Mouse (Mus musculus): ENCODE measurements around the gene Ipo9. TPM values are rescaled to one million over a fixed set of nuclear protein-coding genes. Genes with fewer than 3 reads are reported as not detected.

The Ipo9 gene
- polyA plus RNA-seq, 1 experiment from 2014 or later, result 182 TPM

DNA sequence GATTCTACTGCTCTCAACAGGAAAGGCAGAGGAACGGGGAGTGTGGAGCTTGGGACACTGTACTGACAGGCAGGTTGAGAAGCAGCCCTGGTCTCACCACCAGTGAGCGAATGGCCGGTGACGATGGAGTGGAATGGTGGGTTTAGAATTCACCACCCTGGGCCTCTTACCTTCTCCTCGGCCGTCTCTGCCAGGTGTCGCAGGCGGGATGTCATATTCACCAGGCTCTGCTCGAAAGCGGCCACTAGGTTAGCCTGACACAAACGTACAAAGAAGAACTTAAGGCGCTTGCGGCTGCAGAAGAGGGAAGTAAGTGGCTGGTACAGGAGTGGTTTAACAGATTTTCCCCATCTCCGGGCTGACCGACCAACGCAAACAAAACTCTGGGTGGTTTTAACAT lies 30.2 kb upstream of the Ipo9 start:
- 93% methylated on average over 16 of the region's 16 CpGs for whole genome bisulfite sequencing
- H3K9me3 ChIP-seq, result no peaks in the 10 kb centered on the region
- DNase-seq (ENCODE audit: low spot score), result no peak
- 0 out of 2 replicates have a peak, but pooled peaks cover 18% of the 10 kb centered on the region for H3K4me1 ChIP-seq
- no peak overlapping the region for H3K27ac ChIP-seq (replicated peaks)
- H3K27me3 ChIP-seq (replicated peaks; ENCODE audit: low read depth, poor library complexity, severe bottlenecking), result no peaks in the 10 kb centered on the region
- peaks cover 96% of the 10 kb centered on the region for H3K36me3 ChIP-seq (replicated peaks)
- H3K4me3 ChIP-seq, result no peak overlapping the region

DNA sequence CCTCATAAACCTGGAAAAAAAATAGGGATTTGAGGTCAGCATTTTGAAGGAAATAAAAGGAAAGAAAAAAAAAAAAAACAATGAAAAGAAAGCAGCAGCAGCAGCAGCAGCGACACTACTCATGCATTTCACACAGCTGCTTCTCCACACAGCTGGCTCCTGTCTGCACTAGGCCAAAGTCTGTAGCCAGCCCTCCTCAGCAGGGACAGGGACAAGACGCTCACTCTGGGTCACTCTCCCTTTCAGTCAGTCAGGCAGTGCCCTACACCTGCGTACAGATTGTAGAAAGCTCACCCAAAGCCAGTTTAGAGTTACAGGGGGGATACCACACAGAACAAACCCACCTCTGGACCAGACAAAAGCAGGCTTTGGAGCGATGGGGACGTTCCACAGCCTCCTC lies 27.6 kb upstream of the Ipo9 start:
- WGBS, result 92% methylated on average over 5 of the region's 5 CpGs
- peaks cover 96% of the 10 kb centered on the region for H3K36me3 ChIP-seq (replicated peaks)
- no peaks in the 10 kb centered on the region for H3K9me3 ChIP-seq
- H3K4me3 ChIP-seq, result no peak overlapping the region
- no peaks in the 10 kb centered on the region for H3K27me3 ChIP-seq (replicated peaks; ENCODE audit: low read depth, poor library complexity, severe bottlenecking)
- no peak for DNase-seq (ENCODE audit: low spot score)
- H3K4me1 ChIP-seq, result 0 out of 2 replicates have a peak, but pooled peaks cover 10% of the 10 kb centered on the region
- no peak overlapping the region for H3K27ac ChIP-seq (replicated peaks)

- H3K4me1 ChIP-seq, result no peaks in the 10 kb centered on the region
- 79% methylated on average over 10 of the region's 10 CpGs for WGBS
- no peaks in the 10 kb centered on the region for H3K9me3 ChIP-seq
- peak; percentile 43 for DNase-seq (ENCODE audit: low spot score)
- peaks cover 94% of the 10 kb centered on the region for H3K36me3 ChIP-seq (replicated peaks)
- H3K4me3 ChIP-seq, result no peak overlapping the region
- H3K27ac ChIP-seq (replicated peaks), result no peak overlapping the region
- H3K27me3 ChIP-seq (replicated peaks; ENCODE audit: low read depth, poor library complexity, severe bottlenecking), result no peaks in the 10 kb centered on the region
Measured at GRCm38 (mm10) chr1:135452259-135452658, 22.0 kb upstream of the Ipo9 start.

GRCm38 (mm10) chr1:135451419-135451818 lies 21.1 kb upstream of the Ipo9 start:
- no peaks in the 10 kb centered on the region for H3K4me1 ChIP-seq
- H3K27ac ChIP-seq (replicated peaks), result no peak overlapping the region
- no peak for DNase-seq (ENCODE audit: low spot score)
- H3K9me3 ChIP-seq, result no peaks in the 10 kb centered on the region
- H3K27me3 ChIP-seq (replicated peaks; ENCODE audit: low read depth, poor library complexity, severe bottlenecking), result no peaks in the 10 kb centered on the region
- H3K36me3 ChIP-seq (replicated peaks), result peaks cover 91% of the 10 kb centered on the region
- 88% methylated on average over 2 of the region's 2 CpGs for WGBS
- no peak overlapping the region for H3K4me3 ChIP-seq

DNA sequence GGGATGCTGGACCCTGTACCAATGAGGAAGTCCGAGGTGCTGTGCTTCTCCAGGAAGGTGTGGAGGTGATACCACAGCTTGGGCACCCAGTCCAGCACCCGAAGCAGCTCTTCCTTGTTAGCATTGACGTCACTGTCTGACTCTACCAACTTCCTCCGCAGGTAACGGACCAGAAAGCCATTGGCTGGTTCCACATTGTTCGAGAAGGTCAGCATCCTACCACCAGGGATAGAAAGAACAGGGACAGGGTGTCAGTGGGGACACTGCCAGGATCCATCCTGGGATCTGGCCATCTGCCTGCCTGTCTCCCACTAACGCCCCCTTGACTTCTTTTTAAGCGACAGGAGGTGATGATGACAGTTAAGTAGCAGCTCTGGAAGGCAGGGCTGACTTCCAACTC lies 19.6 kb upstream of the Ipo9 start:
- no peak overlapping the region for H3K27ac ChIP-seq (replicated peaks)
- H3K36me3 ChIP-seq (replicated peaks), result peaks cover 91% of the 10 kb centered on the region
- H3K9me3 ChIP-seq, result no peaks in the 10 kb centered on the region
- H3K27me3 ChIP-seq (replicated peaks; ENCODE audit: low read depth, poor library complexity, severe bottlenecking), result no peaks in the 10 kb centered on the region
- DNase-seq (ENCODE audit: low spot score), result no peak
- H3K4me1 ChIP-seq, result no peaks in the 10 kb centered on the region
- WGBS, result 90% methylated on average over 8 of the region's 8 CpGs
- no peak overlapping the region for H3K4me3 ChIP-seq

GRCm38 (mm10) chr1:135448940-135449339 lies 18.6 kb upstream of the Ipo9 start:
- Histone ChIP-seq H3K36me3 (replicated peaks) (peaks cover 91% of the 10 kb centered on the region), H3K27ac (replicated peaks) (no peak overlapping the region), H3K4me1 (no peaks in the 10 kb centered on the region), H3K27me3 (replicated peaks; ENCODE audit: low read depth, poor library complexity, severe bottlenecking) (no peaks in the 10 kb centered on the region), H3K9me3 (no peaks in the 10 kb centered on the region), H3K4me3 (no peak overlapping the region)
- DNase-seq (ENCODE audit: low spot score), result no peak
- WGBS, result 96% methylated on average over 5 of the region's 5 CpGs

DNA sequence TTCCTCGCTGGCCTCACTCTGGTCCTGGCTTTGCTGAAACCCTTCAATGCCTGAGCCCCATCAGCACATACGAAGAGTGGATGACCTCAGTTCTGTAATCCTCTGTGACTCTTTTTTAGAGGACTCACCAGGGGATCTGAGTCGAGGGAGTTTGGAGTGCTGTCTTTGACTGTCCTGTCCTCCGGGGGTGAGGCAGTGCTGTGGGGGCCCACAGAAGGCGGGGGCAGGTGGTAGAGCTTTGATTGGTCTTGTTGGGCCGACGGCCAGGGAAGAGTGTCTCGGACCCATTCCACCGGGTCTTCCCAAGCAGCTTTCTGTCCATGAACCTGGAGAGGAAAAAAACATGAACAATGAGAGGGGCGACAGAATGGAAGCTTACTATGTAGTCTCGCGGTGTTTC lies 13.2 kb upstream of the Ipo9 start:
- 93% methylated on average over 12 of the region's 12 CpGs for WGBS
- no peaks in the 10 kb centered on the region for H3K27me3 ChIP-seq (replicated peaks; ENCODE audit: low read depth, poor library complexity, severe bottlenecking)
- H3K27ac ChIP-seq (replicated peaks), result no peak overlapping the region
- no peaks in the 10 kb centered on the region for H3K4me1 ChIP-seq
- no peaks in the 10 kb centered on the region for H3K9me3 ChIP-seq
- no peak overlapping the region for H3K4me3 ChIP-seq
- DNase-seq (ENCODE audit: low spot score), result no peak
- peaks cover 91% of the 10 kb centered on the region for H3K36me3 ChIP-seq (replicated peaks)

- H3K36me3 ChIP-seq (replicated peaks), result peaks cover 86% of the 10 kb centered on the region
- H3K4me3 ChIP-seq, result no peak overlapping the region
- WGBS, result 97% methylated on average over 3 of the region's 3 CpGs
- H3K4me1 ChIP-seq, result no peaks in the 10 kb centered on the region
- no peak overlapping the region for H3K27ac ChIP-seq (replicated peaks)
- H3K9me3 ChIP-seq, result no peaks in the 10 kb centered on the region
- H3K27me3 ChIP-seq (replicated peaks; ENCODE audit: low read depth, poor library complexity, severe bottlenecking), result no peaks in the 10 kb centered on the region
- DNase-seq (ENCODE audit: low spot score), result no peak
Measured at GRCm38 (mm10) chr1:135441861-135442260, 11.6 kb upstream of the Ipo9 start.

DNA sequence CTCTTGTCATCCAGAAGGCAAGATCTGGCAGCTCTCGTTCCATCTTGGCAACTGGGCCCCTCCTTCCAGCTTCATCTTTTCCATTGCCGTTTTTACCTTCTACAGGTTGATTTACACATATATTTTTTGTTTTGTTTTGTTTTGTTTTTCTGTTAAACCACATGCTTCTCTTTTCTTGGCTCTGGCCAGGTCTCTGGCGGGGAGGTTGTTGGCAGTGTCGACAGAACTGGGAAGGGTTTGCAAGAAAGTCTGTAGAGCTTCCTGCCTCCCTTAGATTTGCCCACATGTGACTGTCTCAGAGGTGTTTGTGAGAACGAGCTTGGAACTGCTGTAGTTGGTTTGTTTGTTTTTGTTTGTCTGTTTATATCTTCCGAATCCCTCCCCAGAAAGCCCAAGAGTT lies 10.7 kb upstream of the Ipo9 start:
- Histone ChIP-seq H3K36me3 (replicated peaks) (peaks cover 79% of the 10 kb centered on the region), H3K4me3 (no peak overlapping the region), H3K4me1 (no peaks in the 10 kb centered on the region), H3K27me3 (replicated peaks; ENCODE audit: low read depth, poor library complexity, severe bottlenecking) (no peaks in the 10 kb centered on the region), H3K9me3 (no peaks in the 10 kb centered on the region), H3K27ac (replicated peaks) (no peak overlapping the region)
- DNase-seq (ENCODE audit: low spot score), result no peak
- 92% methylated on average over 6 of the region's 6 CpGs for WGBS

- Histone ChIP-seq H3K4me1 (peaks cover 4% of the 10 kb centered on the region; the same call in 1 of the 2 replicates), H3K9me3 (no peaks in the 10 kb centered on the region), H3K27me3 (replicated peaks; ENCODE audit: low read depth, poor library complexity, severe bottlenecking) (no peaks in the 10 kb centered on the region), H3K4me3 (no peak overlapping the region), H3K36me3 (replicated peaks) (peaks cover 57% of the 10 kb centered on the region), H3K27ac (replicated peaks) (no peak overlapping the region)
- no peak for DNase-seq (ENCODE audit: low spot score)
- 95% methylated on average over 6 of the region's 6 CpGs for WGBS
Measured at GRCm38 (mm10) chr1:135438801-135439200, 8.5 kb upstream of the Ipo9 start.

- no peaks in the 10 kb centered on the region for H3K27me3 ChIP-seq (replicated peaks; ENCODE audit: low read depth, poor library complexity, severe bottlenecking)
Measured at GRCm38 (mm10) chr1:135435823-135436222, 5.5 kb upstream of the Ipo9 start.

DNA sequence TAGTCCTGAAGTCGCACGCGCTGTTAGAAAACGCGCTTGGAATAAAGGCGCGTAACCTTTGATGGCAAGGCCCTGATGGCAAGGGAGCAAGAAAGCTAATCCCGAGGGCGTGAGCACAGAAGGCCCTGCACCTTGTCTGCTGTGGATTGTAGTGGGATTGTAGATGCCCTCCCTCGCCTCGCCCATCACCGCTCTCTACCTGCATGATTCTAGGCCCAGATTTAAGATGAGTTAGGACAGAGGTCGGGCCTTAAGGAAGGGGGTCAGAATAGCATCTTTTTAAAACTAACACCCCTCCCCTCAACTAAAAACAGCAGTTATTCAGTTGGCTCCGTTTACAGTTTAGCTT lies 344 bp upstream of the Ipo9 start:
- no peaks in the 10 kb centered on the region for H3K9me3 ChIP-seq
- peak overlapping the region; percentile 84 for H3K4me3 ChIP-seq
- H3K4me1 ChIP-seq, result peaks cover 38% of the 10 kb centered on the region
- DNase-seq (ENCODE audit: low spot score), result no peak
- peaks cover 17% of the 10 kb centered on the region for H3K36me3 ChIP-seq (replicated peaks)
- H3K27ac ChIP-seq (replicated peaks), result peak overlapping the region; percentile 98
- H3K27me3 ChIP-seq (replicated peaks; ENCODE audit: low read depth, poor library complexity, severe bottlenecking), result no peaks in the 10 kb centered on the region
- 3% methylated on average over 14 of the region's 14 CpGs for WGBS

More at GRCm38 (mm10) chr1:135435823-135436222, 5.5 kb upstream of the Ipo9 start:
- 42% methylated on average over 2 of the region's 2 CpGs for WGBS
- Histone ChIP-seq H3K9me3 (no peaks in the 10 kb centered on the region), H3K27ac (replicated peaks) (no peak overlapping the region), H3K36me3 (replicated peaks) (peaks cover 28% of the 10 kb centered on the region), H3K4me3 (no peak overlapping the region), H3K4me1 (peaks cover 17% of the 10 kb centered on the region)
- DNase-seq (ENCODE audit: low spot score), result no peak

- Histone ChIP-seq H3K27ac (replicated peaks) (no peak overlapping the region), H3K36me3 (replicated peaks) (peaks cover 49% of the 10 kb centered on the region), H3K27me3 (replicated peaks; ENCODE audit: low read depth, poor library complexity, severe bottlenecking) (no peaks in the 10 kb centered on the region), H3K4me3 (peak overlapping the region; percentile 84; the same call in 1 of the 2 replicates), H3K9me3 (no peaks in the 10 kb centered on the region), H3K4me1 (peaks cover 34% of the 10 kb centered on the region)
- no peak for DNase-seq (ENCODE audit: low spot score)
- WGBS, result 91% methylated on average over 6 of the region's 6 CpGs
Measured at GRCm38 (mm10) chr1:135427390-135427789, 2.9 kb downstream of the Ipo9 start.

GRCm38 (mm10) chr1:135426645-135427044 lies 3.7 kb downstream of the Ipo9 start:
- Histone ChIP-seq H3K27ac (replicated peaks) (no peak overlapping the region), H3K9me3 (no peaks in the 10 kb centered on the region), H3K4me1 (peaks cover 29% of the 10 kb centered on the region), H3K27me3 (replicated peaks; ENCODE audit: low read depth, poor library complexity, severe bottlenecking) (no peaks in the 10 kb centered on the region), H3K4me3 (no peak overlapping the region), H3K36me3 (replicated peaks) (peaks cover 57% of the 10 kb centered on the region)
- WGBS, result 95% methylated on average over 10 of the region's 10 CpGs
- no peak for DNase-seq (ENCODE audit: low spot score)

All from embryonic facial prominence, embryonic 10.5 days (tissue).